Mouse (Mus musculus) cortical plate, adult 2 months (tissue): ENCODE measurements around the gene Crhr2.

Source experiments
- CTCF ChIP-seq: fragments of 200-500 bp; IDR thresholded peaks from 2 replicates; pipeline ENCODE4 v1.5.1; 2011; ENCODE audit warnings: mild to moderate bottlenecking, control low read depth, low read length; ENCODE audit not compliant: insufficient read depth; ENCODE audit errors: extremely low read depth
- POLR2A ChIP-seq: fragments of 200-500 bp; IDR thresholded peaks from 2 replicates; pipeline ENCODE4 v1.6.1; 2011; ENCODE audit warnings: mild to moderate bottlenecking, low read length, control low read depth; ENCODE audit not compliant: insufficient read depth; ENCODE audit errors: extremely low read depth

GRCm38 (mm10) chr6:55132794-55133193 lies at the start of gene Crhr2:
- TF ChIP-seq CTCF: no peak
- no peak for TF ChIP-seq POLR2A
